Mouse (Mus musculus) forebrain, embryonic 11.5 days (tissue): Measurements from ENCODE around the gene Arhgef6. TPM values are rescaled to one million over a fixed set of nuclear protein-coding genes. Genes with fewer than 3 reads are reported as not detected.

Experiments
- ATAC-seq: fragments of 200-750 bp; cut with Nextera tagmentation; replicated peaks from 2 replicates; pipeline ENCODE4 v1.8.0; 2017; ENCODE audit warnings: moderate TSS enrichment; ENCODE audit not compliant: low FRiP score
- DNase-seq: peaks from one replicate; pipeline ENCODE4 v3.0.0-alpha.2; 2017; ENCODE audit warnings: low spot score
- H3K27ac ChIP-seq: fragments of 300-500 bp; sonication (generic); 2 replicates; pipeline ENCODE4 v1.5.1; 2014; ENCODE audit warnings: low read depth, low read length
- H3K27me3 ChIP-seq: fragments of 300-500 bp; sonication (generic); 2 replicates; pipeline ENCODE4 v1.6.1; 2014; ENCODE audit warnings: mild to moderate bottlenecking, low read length, mixed read lengths; ENCODE audit not compliant: control insufficient read depth, insufficient read depth
- H3K36me3 ChIP-seq: fragments of 300-500 bp; sonication (generic); 2 replicates; pipeline ENCODE4 v1.6.1; 2014; ENCODE audit warnings: mild to moderate bottlenecking, low read length, moderate library complexity, mixed read lengths; ENCODE audit not compliant: control insufficient read depth, insufficient read depth
- H3K4me1 ChIP-seq: fragments of 300-500 bp; sonication (generic); replicated peaks from 2 replicates; pipeline ENCODE4 v1.6.1; 2014; ENCODE audit warnings: low read length, mixed read lengths; ENCODE audit not compliant: control insufficient read depth, insufficient read depth
- H3K4me2 ChIP-seq: fragments of 300-500 bp; sonication (generic); 2 replicates; pipeline ENCODE4 v1.6.1; 2014; ENCODE audit warnings: low read depth, mild to moderate bottlenecking, low read length, moderate library complexity, mixed read lengths; ENCODE audit not compliant: severe bottlenecking
- H3K4me3 ChIP-seq: fragments of 300-500 bp; sonication (generic); 2 replicates; pipeline ENCODE4 v1.5.1; 2014; ENCODE audit warnings: low read depth, low read length
- H3K9ac ChIP-seq: fragments of 300-500 bp; sonication (generic); 2 replicates; pipeline ENCODE4 v1.6.1; 2014; ENCODE audit warnings: low read length
- H3K9me3 ChIP-seq: fragments of 300-500 bp; sonication (generic); 2 replicates; pipeline ENCODE4 v1.6.1; 2016; ENCODE audit warnings: low read length, mixed read lengths; ENCODE audit not compliant: control insufficient read depth
- WGBS: fragments of 180-500 bp; shearing (Covaris S2); extraction: QIAGEN DNeasy Blood & Tissue Kit; methylation state at CpG from one replicate; pipeline ENCODE4 v1.1.7; 2014; 5-methylcytosine and 5-hydroxymethylcytosine counted together
- polyA plus RNA-seq: library from polyadenylated mRNA; unstranded; fragments of >200 nt; fragmentation: Nextera tagmentation; extraction: Ambion mirVana; gene quantifications from 2 replicates; pipeline ENCODE4 v1.2.1, GENCODE M21; 2014

The Arhgef6 gene
- polyA plus RNA-seq, 1 experiment from 2014 or later: 7.0 TPM

GRCm38 (mm10) chrX:57324891-57325290, 13.6 kb downstream of the Arhgef6 start:
- ATAC-seq (no peak), DNase-seq (no peak)
- 78% methylated on average over 6 of the region's 6 CpGs for WGBS
- Histone ChIP-seq H3K36me3 (no peaks in the 10 kb centered on the region), H3K27ac (no peak overlapping the region), H3K27me3 (no peaks in the 10 kb centered on the region), H3K4me2 (no peak overlapping the region), H3K9ac (no peak overlapping the region), H3K9me3 (no peaks in the 10 kb centered on the region), H3K4me3 (no peak overlapping the region), H3K4me1 (no peaks in the 10 kb centered on the region)

- DNase-seq (no peak), ATAC-seq (no peak)
- Histone ChIP-seq H3K27ac (no peak overlapping the region), H3K4me3 (no peak overlapping the region), H3K27me3 (no peaks in the 10 kb centered on the region), H3K9ac (no peak overlapping the region), H3K9me3 (no peaks in the 10 kb centered on the region), H3K4me2 (no peak overlapping the region), H3K4me1 (no peaks in the 10 kb centered on the region), H3K36me3 (no peaks in the 10 kb centered on the region)
- 90% methylated on average over 5 of the region's 5 CpGs for WGBS
These were observed 26.5 kb downstream of the Arhgef6 start for GRCm38 (mm10) chrX:57312066-57312465.

- no peak overlapping the region for H3K4me3 ChIP-seq
- no peaks in the 10 kb centered on the region for H3K27me3 ChIP-seq
- no peaks in the 10 kb centered on the region for H3K4me1 ChIP-seq
- no peak overlapping the region for H3K27ac ChIP-seq
- ATAC-seq (no peak), DNase-seq (no peak)
- no peak overlapping the region for H3K4me2 ChIP-seq
- WGBS: 37% methylated on average over 2 of the region's 2 CpGs
- H3K9ac ChIP-seq: no peak overlapping the region
- no peaks in the 10 kb centered on the region for H3K36me3 ChIP-seq
- no peaks in the 10 kb centered on the region for H3K9me3 ChIP-seq
These were observed 28.5 kb downstream of the Arhgef6 start for GRCm38 (mm10) chrX:57309993-57310392.

GRCm38 (mm10) chrX:57306747-57307146, 31.8 kb downstream of the Arhgef6 start:
- no peak for ATAC-seq
- no peaks in the 10 kb centered on the region for H3K4me1 ChIP-seq

GRCm38 (mm10) chrX:57304784-57305287, 33.7 kb downstream of the Arhgef6 start:
- Histone ChIP-seq H3K27ac (no peak overlapping the region), H3K27me3 (no peaks in the 10 kb centered on the region), H3K9me3 (no peaks in the 10 kb centered on the region), H3K36me3 (no peaks in the 10 kb centered on the region), H3K4me1 (no peaks in the 10 kb centered on the region), H3K4me2 (no peak overlapping the region), H3K9ac (no peak overlapping the region), H3K4me3 (no peak overlapping the region)
- no peak for ATAC-seq
- 78% methylated on average over 3 of the region's 3 CpGs for WGBS
- DNase-seq: no peak

More at GRCm38 (mm10) chrX:57306747-57307146, 31.8 kb downstream of the Arhgef6 start:
- Histone ChIP-seq H3K9ac (no peak overlapping the region), H3K9me3 (no peaks in the 10 kb centered on the region), H3K27me3 (no peaks in the 10 kb centered on the region), H3K4me3 (no peak overlapping the region), H3K36me3 (no peaks in the 10 kb centered on the region), H3K27ac (no peak overlapping the region), H3K4me2 (no peak overlapping the region)
- 88% methylated on average over 6 of the region's 6 CpGs for WGBS
- no peak for DNase-seq

- Histone ChIP-seq H3K4me2 (no peak overlapping the region), H3K9ac (no peak overlapping the region), H3K4me3 (no peak overlapping the region), H3K4me1 (no peaks in the 10 kb centered on the region), H3K36me3 (no peaks in the 10 kb centered on the region), H3K27ac (no peak overlapping the region), H3K9me3 (no peaks in the 10 kb centered on the region), H3K27me3 (no peaks in the 10 kb centered on the region)
- ATAC-seq (no peak), DNase-seq (no peak)
- WGBS: 74% methylated on average over 8 of the region's 8 CpGs
These were observed 35.2 kb downstream of the Arhgef6 start for GRCm38 (mm10) chrX:57303188-57303878.

GRCm38 (mm10) chrX:57298946-57299345, 39.6 kb downstream of the Arhgef6 start:
- no peak overlapping the region for H3K4me3 ChIP-seq
- H3K9ac ChIP-seq: no peak overlapping the region
- no peak overlapping the region for H3K4me2 ChIP-seq
- H3K27ac ChIP-seq: no peak overlapping the region
- DNase-seq: no peak
- H3K27me3 ChIP-seq: no peaks in the 10 kb centered on the region
- no peaks in the 10 kb centered on the region for H3K4me1 ChIP-seq
- 79% methylated on average over 7 of the region's 7 CpGs for WGBS
- H3K9me3 ChIP-seq: no peaks in the 10 kb centered on the region
- no peak for ATAC-seq
- H3K36me3 ChIP-seq: no peaks in the 10 kb centered on the region

GRCm38 (mm10) chrX:57288458-57288857, 50.1 kb downstream of the Arhgef6 start:
- ATAC-seq (no peak), DNase-seq (no peak)
- no peaks in the 10 kb centered on the region for H3K9me3 ChIP-seq
- H3K36me3 ChIP-seq: no peaks in the 10 kb centered on the region
- no peak overlapping the region for H3K27ac ChIP-seq
- H3K4me1 ChIP-seq: no peaks in the 10 kb centered on the region
- H3K9ac ChIP-seq: no peak overlapping the region
- no peak overlapping the region for H3K4me2 ChIP-seq
- 77% methylated on average over 3 of the region's 3 CpGs for WGBS
- H3K27me3 ChIP-seq: no peaks in the 10 kb centered on the region
- no peak overlapping the region for H3K4me3 ChIP-seq

- ATAC-seq (no peak), DNase-seq (peak; percentile 46)
- WGBS: 51% methylated on average over 9 of the region's 9 CpGs
- no peaks in the 10 kb centered on the region for H3K27me3 ChIP-seq
- no peak overlapping the region for H3K27ac ChIP-seq
- H3K4me1 ChIP-seq: no peaks in the 10 kb centered on the region
- H3K9ac ChIP-seq: no peak overlapping the region
- H3K4me2 ChIP-seq: no peak overlapping the region
- H3K36me3 ChIP-seq: no peaks in the 10 kb centered on the region
- no peak overlapping the region for H3K4me3 ChIP-seq
- no peaks in the 10 kb centered on the region for H3K9me3 ChIP-seq
These were observed 52.2 kb downstream of the Arhgef6 start for GRCm38 (mm10) chrX:57286281-57286680.
